Mouse (Mus musculus) erythroblast, embryonic 14.5 days (primary cell): ENCODE measurements around the gene Sec31a.

Source experiments
- GATA1 ChIP-seq: IDR thresholded peaks from 2 replicates; pipeline ENCODE4 v1.6.1; 2012; ENCODE audit warnings: low read length, inconsistent platforms, mixed read lengths
- TAL1 ChIP-seq: IDR thresholded peaks from 3 replicates; pipeline ENCODE4 v1.6.1; 2012; ENCODE audit warnings: low read length, inconsistent platforms, mixed read lengths

GRCm38 (mm10) chr5:100341042-100341441 is 75.0 kb downstream of the Sec31a start:
- TF ChIP-seq TAL1 (no peak), GATA1 (no peak)
